Mouse (Mus musculus) liver, embryonic 14.5 days (tissue): Measurements from ENCODE around the gene Mpdu1.

Experiments
- CTCF ChIP-seq: IDR thresholded peaks from 2 replicates; pipeline ENCODE4 v1.5.1; 2016; ENCODE audit warnings: antibody characterized with exemption, low read depth, control low read depth
- EP300 ChIP-seq: IDR thresholded peaks from 2 replicates; pipeline ENCODE4 v1.6.1; 2016; ENCODE audit warnings: antibody characterized with exemption, low read depth

DNA sequence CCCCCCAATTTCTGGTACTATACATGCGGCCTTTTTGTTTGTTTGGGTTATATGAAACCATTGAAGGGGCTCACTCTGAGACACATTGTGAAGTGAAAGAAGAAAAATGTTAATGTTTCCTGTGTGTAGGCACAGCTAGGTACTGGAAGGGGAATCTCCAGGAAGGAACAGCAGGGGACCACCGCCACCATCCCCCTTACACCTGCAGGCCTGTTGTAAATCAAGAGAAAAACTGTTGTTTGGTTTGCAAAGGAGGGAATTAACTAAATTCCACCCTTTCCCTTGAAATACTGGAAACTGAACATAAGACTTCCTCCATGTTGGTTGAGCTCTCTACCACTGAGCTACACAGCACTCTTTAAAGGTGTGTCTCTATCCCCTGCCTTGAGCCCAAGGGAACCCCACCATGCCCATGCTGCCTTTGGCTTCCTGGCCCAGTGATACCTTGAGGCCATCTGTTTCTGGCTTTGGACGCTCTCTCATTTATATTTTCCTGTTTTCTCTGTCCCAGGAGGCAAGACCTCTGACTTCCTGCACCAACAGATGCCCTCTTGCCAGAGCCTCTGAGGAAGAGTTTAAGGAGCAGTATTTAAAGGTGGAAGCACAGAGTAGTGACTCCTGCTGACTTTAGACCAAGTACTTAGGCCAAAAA is 46.3 kb upstream of the Mpdu1 start:
- TF ChIP-seq EP300 (no peak), CTCF (no peak)
